Mouse (Mus musculus): ENCODE measurements around the gene March11.

- TF ChIP-seq NELFE (IDR thresholded peaks at IDR 0.05; ENCODE audit: low read depth, low read length) (no peak), GABPA (IDR thresholded peaks at IDR 0.05; ENCODE audit: insufficient replicate concordance, low read depth, low read length) (no peak), POLR2A (IDR thresholded peaks at IDR 0.05; ENCODE audit: low read depth, low read length) (no peak)
Measured at GRCm38 (mm10) chr15:26298668-26299067, 10.2 kb upstream of the March11 start.
